Mouse (Mus musculus) heart, embryonic 15.5 days (tissue): Measurements from ENCODE around the gene Krt76. TPM values are rescaled to one million over a fixed set of nuclear protein-coding genes. Genes with fewer than 3 reads are reported as not detected.

Experiments used
- ATAC-seq: fragments of 200-750 bp; cut with Nextera tagmentation; replicated peaks from 2 replicates; pipeline ENCODE4 v1.8.0; 2017; ENCODE audit warnings: low read depth, moderate TSS enrichment; ENCODE audit not compliant: insufficient number of reproducible peaks, insufficient read depth, low FRiP score
- H3K27ac ChIP-seq: fragments of 300-500 bp; sonication (generic); 2 replicates; pipeline ENCODE4 v1.5.1; 2015; ENCODE audit warnings: mild to moderate bottlenecking, inconsistent platforms
- H3K27me3 ChIP-seq: fragments of 300-500 bp; sonication (generic); 2 replicates; pipeline ENCODE4 v1.6.1; 2015; ENCODE audit warnings: inconsistent platforms
- H3K36me3 ChIP-seq: fragments of 300-500 bp; sonication (generic); 2 replicates; pipeline ENCODE4 v1.6.1; 2015; ENCODE audit warnings: mild to moderate bottlenecking, inconsistent platforms
- H3K4me1 ChIP-seq: fragments of 300-500 bp; sonication (generic); replicated peaks from 2 replicates; pipeline ENCODE4 v1.6.1; 2015; ENCODE audit warnings: inconsistent platforms
- H3K4me2 ChIP-seq: fragments of 300-500 bp; sonication (generic); 2 replicates; pipeline ENCODE4 v1.6.1; 2015; ENCODE audit warnings: inconsistent platforms, mild to moderate bottlenecking, moderate library complexity
- H3K4me3 ChIP-seq: fragments of 300-500 bp; sonication (generic); 2 replicates; pipeline ENCODE4 v1.5.1; 2015; ENCODE audit warnings: mild to moderate bottlenecking, inconsistent platforms
- H3K9ac ChIP-seq: fragments of 300-500 bp; sonication (generic); 2 replicates; pipeline ENCODE4 v1.6.1; 2015; ENCODE audit warnings: mild to moderate bottlenecking, inconsistent platforms
- H3K9me3 ChIP-seq: fragments of 300-500 bp; sonication (generic); replicated peaks from 2 replicates; pipeline ENCODE4 v1.6.1; 2016; ENCODE audit warnings: inconsistent platforms
- WGBS: fragments of 180-500 bp; shearing (Covaris S2); methylation state at CpG from one replicate; pipeline ENCODE4 v1.1.7; 2015; ENCODE audit warnings: mixed read lengths; 5-methylcytosine and 5-hydroxymethylcytosine counted together
- polyA plus RNA-seq: library from polyadenylated mRNA; unstranded; fragments of >200 nt; fragmentation: Nextera tagmentation; extraction: Ambion mirVana; gene quantifications from 2 replicates; pipeline ENCODE4 v1.2.1, GENCODE M21; 2015

Krt76 gene
- polyA plus RNA-seq: not detected in 2 replicates

DNA sequence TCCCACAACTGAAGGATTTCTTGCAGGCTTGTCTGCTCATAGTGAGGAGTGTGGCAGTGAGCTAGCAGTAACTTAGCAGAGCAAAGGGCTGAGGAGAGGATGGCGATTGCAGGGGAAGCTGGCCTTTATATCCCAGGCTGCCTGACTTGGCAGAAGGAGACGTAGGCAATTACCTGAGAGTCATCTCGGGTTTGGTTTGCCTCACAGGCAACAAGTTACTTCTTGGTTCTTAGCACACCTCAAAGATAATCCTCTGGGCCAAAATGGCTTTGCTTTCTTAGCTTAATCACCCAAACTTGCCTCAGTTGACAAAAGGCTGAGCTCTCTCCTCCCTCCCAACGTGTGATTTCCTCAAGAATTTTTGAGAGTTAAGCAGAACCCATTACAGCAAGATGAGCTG, at the start of gene Krt76:
Gene Krt76, minus strand, starts transcription at position 101 of the 400 bp plus-strand sequence.
- Histone ChIP-seq H3K4me1 (peaks cover 5% of the 10 kb centered on the region), H3K27me3 (peaks cover 11% of the 10 kb centered on the region; the same call in 1 of the 2 replicates), H3K27ac (no peak within 1 kb of the TSS), H3K9me3 (no peaks in the 10 kb centered on the region), H3K4me3 (no peak within 1 kb of the TSS), H3K4me2 (no peak within 1 kb of the TSS), H3K9ac (no peak within 1 kb of the TSS), H3K36me3 (no peaks in the 10 kb centered on the region)
- WGBS: 47% methylated on average over 4 of the region's 4 CpGs
- ATAC-seq: no peak

GRCm38 (mm10) chr15:101941948-101942347, 49.2 kb upstream of the Krt76 start:
- Histone ChIP-seq H3K27me3 (no peaks in the 10 kb centered on the region), H3K9me3 (no peaks in the 10 kb centered on the region), H3K4me3 (no peak overlapping the region), H3K9ac (no peak overlapping the region), H3K36me3 (no peaks in the 10 kb centered on the region), H3K4me1 (peaks cover 27% of the 10 kb centered on the region), H3K4me2 (no peak overlapping the region), H3K27ac (peak overlapping the region; percentile 33; the same call in 1 of the 2 replicates)
- ATAC-seq: 0 out of 2 replicates have a peak, but pooled peaks have one; percentile 23
- WGBS: 30% methylated on average over 8 of the region's 8 CpGs

- Histone ChIP-seq H3K36me3 (no peaks in the 10 kb centered on the region), H3K4me1 (peaks cover 26% of the 10 kb centered on the region), H3K27ac (no peak within 1 kb of the TSS), H3K27me3 (peaks cover 1% of the 10 kb centered on the region; the same call in 1 of the 2 replicates), H3K9ac (no peak within 1 kb of the TSS), H3K9me3 (no peaks in the 10 kb centered on the region), H3K4me3 (no peak within 1 kb of the TSS), H3K4me2 (no peak within 1 kb of the TSS)
- ATAC-seq: no peak
- 52% methylated on average over 6 of the region's 6 CpGs for WGBS
These were observed 47.6 kb upstream of the Krt76 start, which contains the start of gene Krt79 for GRCm38 (mm10) chr15:101940274-101940829. Gene Krt79, minus strand, starts transcription at chr15:101940324.

GRCm38 (mm10) chr15:101938600-101939308, 46.0 kb upstream of the Krt76 start:
- no peak for ATAC-seq

GRCm38 (mm10) chr15:101933024-101933423, 40.3 kb upstream of the Krt76 start:
- no peaks in the 10 kb centered on the region for H3K9me3 ChIP-seq
- H3K4me2 ChIP-seq: no peak overlapping the region
- peaks cover 11% of the 10 kb centered on the region for H3K4me1 ChIP-seq
- peaks cover 36% of the 10 kb centered on the region for H3K27me3 ChIP-seq
- H3K9ac ChIP-seq: no peak overlapping the region
- no peak overlapping the region for H3K4me3 ChIP-seq
- ATAC-seq: no peak
- no peaks in the 10 kb centered on the region for H3K36me3 ChIP-seq
- WGBS: 76% methylated on average over 6 of the region's 6 CpGs
- no peak overlapping the region for H3K27ac ChIP-seq

More at GRCm38 (mm10) chr15:101938600-101939308, 46.0 kb upstream of the Krt76 start:
- Histone ChIP-seq H3K27ac (no peak overlapping the region), H3K4me3 (no peak overlapping the region), H3K4me2 (no peak overlapping the region), H3K36me3 (no peaks in the 10 kb centered on the region), H3K9ac (no peak overlapping the region), H3K4me1 (peaks cover 20% of the 10 kb centered on the region), H3K27me3 (peaks cover 4% of the 10 kb centered on the region; the same call in 1 of the 2 replicates), H3K9me3 (no peaks in the 10 kb centered on the region)
- 65% methylated on average over 9 of the region's 9 CpGs for WGBS

GRCm38 (mm10) chr15:101929666-101930065, 36.9 kb upstream of the Krt76 start:
- Histone ChIP-seq H3K4me1 (peaks cover 11% of the 10 kb centered on the region), H3K9me3 (no peaks in the 10 kb centered on the region), H3K27ac (no peak overlapping the region), H3K4me3 (peak overlapping the region; percentile 25), H3K27me3 (peaks cover 43% of the 10 kb centered on the region), H3K36me3 (no peaks in the 10 kb centered on the region), H3K4me2 (peak overlapping the region; percentile 53), H3K9ac (no peak overlapping the region)
- ATAC-seq: no peak
- 4% methylated on average over 17 of the region's 17 CpGs for WGBS

DNA sequence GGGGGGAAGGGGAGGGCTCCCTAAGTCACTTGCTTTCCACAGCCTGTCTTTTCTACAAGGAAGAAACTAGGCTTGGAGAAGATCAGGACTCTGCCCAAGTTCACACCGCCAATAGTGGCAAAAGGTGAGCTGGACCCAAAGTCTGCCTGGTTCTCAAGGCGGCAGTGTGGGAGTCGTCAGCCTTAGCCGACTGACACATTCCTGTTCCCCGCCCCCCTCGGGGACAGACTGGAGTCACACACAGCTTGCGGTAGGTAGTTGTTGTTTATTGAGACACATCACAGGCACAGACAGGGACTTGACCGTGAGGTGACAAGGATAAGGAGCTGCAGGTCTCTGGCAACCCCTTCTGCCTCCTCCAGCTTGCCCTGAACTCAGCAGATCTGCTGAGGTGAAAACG, 36.4 kb upstream of the Krt76 start:
- 13% methylated on average over 9 of the region's 9 CpGs for WGBS

GRCm38 (mm10) chr15:101927340-101928080, 34.8 kb upstream of the Krt76 start:
- Histone ChIP-seq H3K9me3 (no peaks in the 10 kb centered on the region), H3K27me3 (peaks cover 49% of the 10 kb centered on the region), H3K27ac (no peak overlapping the region), H3K4me1 (peaks cover 11% of the 10 kb centered on the region), H3K4me3 (no peak overlapping the region), H3K9ac (no peak overlapping the region), H3K4me2 (no peak overlapping the region), H3K36me3 (no peaks in the 10 kb centered on the region)
- no peak for ATAC-seq
- 61% methylated on average over 12 of the region's 12 CpGs for WGBS

More for the DNA sequence above, 36.4 kb upstream of the Krt76 start:
- Histone ChIP-seq H3K4me3 (0 out of 2 replicates have a peak overlapping the region, but pooled peaks have one; percentile 25), H3K36me3 (no peaks in the 10 kb centered on the region), H3K9ac (no peak overlapping the region), H3K9me3 (no peaks in the 10 kb centered on the region), H3K27me3 (peaks cover 46% of the 10 kb centered on the region), H3K4me2 (peak overlapping the region; percentile 53), H3K27ac (no peak overlapping the region), H3K4me1 (peaks cover 11% of the 10 kb centered on the region)
- ATAC-seq: no peak

DNA sequence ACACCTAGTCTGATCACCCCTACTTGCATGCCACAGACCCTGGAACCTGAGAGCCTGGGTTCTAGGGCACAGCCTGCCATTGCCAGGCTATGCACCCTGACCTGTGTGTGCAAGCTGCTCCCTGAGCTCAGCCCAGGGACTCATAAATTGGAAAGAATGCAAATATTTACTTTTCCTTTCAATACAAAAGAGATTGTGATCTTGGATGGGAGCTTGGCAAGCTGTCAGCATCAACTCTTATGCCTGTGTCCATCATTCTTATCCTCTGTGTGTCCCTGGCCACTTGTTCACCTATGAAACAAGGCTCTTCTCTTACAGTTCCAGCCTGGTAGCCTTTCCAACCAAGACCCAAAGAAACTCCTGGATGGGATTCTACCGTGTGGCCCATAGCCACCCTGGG, 32.3 kb upstream of the Krt76 start:
- 63% methylated on average over 1 of the region's 1 CpGs for WGBS
- peaks cover 10% of the 10 kb centered on the region for H3K4me1 ChIP-seq
- peaks cover 36% of the 10 kb centered on the region for H3K27me3 ChIP-seq
- no peak overlapping the region for H3K9ac ChIP-seq
- no peak overlapping the region for H3K27ac ChIP-seq
- no peaks in the 10 kb centered on the region for H3K36me3 ChIP-seq
- no peaks in the 10 kb centered on the region for H3K9me3 ChIP-seq
- H3K4me2 ChIP-seq: no peak overlapping the region
- H3K4me3 ChIP-seq: no peak overlapping the region
- ATAC-seq: no peak

GRCm38 (mm10) chr15:101924635-101925034, 31.9 kb upstream of the Krt76 start, which contains the start of gene Krt4:
Gene Krt4, minus strand, starts transcription at chr15:101924735.
- H3K27ac ChIP-seq: no peak within 1 kb of the TSS
- no peaks in the 10 kb centered on the region for H3K36me3 ChIP-seq
- peaks cover 6% of the 10 kb centered on the region for H3K4me1 ChIP-seq
- H3K9ac ChIP-seq: no peak within 1 kb of the TSS
- 63% methylated on average over 11 of the region's 11 CpGs for WGBS
- H3K9me3 ChIP-seq: no peaks in the 10 kb centered on the region
- no peak within 1 kb of the TSS for H3K4me3 ChIP-seq
- no peak for ATAC-seq
- H3K27me3 ChIP-seq: peaks cover 32% of the 10 kb centered on the region
- H3K4me2 ChIP-seq: no peak within 1 kb of the TSS

GRCm38 (mm10) chr15:101922296-101922695, 29.6 kb upstream of the Krt76 start:
- peaks cover 24% of the 10 kb centered on the region; the same call in 1 of the 2 replicates for H3K27me3 ChIP-seq
- WGBS: 86% methylated on average over 2 of the region's 2 CpGs

More at GRCm38 (mm10) chr15:101922296-101922695, 29.6 kb upstream of the Krt76 start:
- Histone ChIP-seq H3K4me3 (no peak overlapping the region), H3K4me1 (no peaks in the 10 kb centered on the region), H3K9ac (no peak overlapping the region), H3K36me3 (no peaks in the 10 kb centered on the region), H3K4me2 (no peak overlapping the region), H3K27ac (no peak overlapping the region), H3K9me3 (no peaks in the 10 kb centered on the region)
- no peak for ATAC-seq
